Mouse (Mus musculus) hindbrain, embryonic 16.5 days (tissue): Measurements from ENCODE around the gene Pde4a. TPM values are rescaled to one million over a fixed set of nuclear protein-coding genes. Genes with fewer than 3 reads are reported as not detected.
"Not testable (repeated sequence)": the region's sequence is repeated elsewhere in the genome, so short reads cannot be mapped to it uniquely, and the experiment has no call there.

Experiments
- ATAC-seq: fragments of 200-750 bp; cut with Nextera tagmentation; 2 replicates; pipeline ENCODE4 v1.8.0; 2017; ENCODE audit warnings: moderate TSS enrichment, moderate library complexity
- H3K27ac ChIP-seq: fragments of 300-500 bp; sonication (generic); 2 replicates; pipeline ENCODE4 v1.5.1; 2014; ENCODE audit warnings: low read depth, mild to moderate bottlenecking, control low read depth, low read length, moderate library complexity
- H3K27me3 ChIP-seq: fragments of 300-500 bp; sonication (generic); replicated peaks from 2 replicates; pipeline ENCODE4 v1.6.1; 2014; ENCODE audit warnings: low read length; ENCODE audit not compliant: control insufficient read depth, insufficient read depth
- H3K36me3 ChIP-seq: fragments of 300-500 bp; sonication (generic); 2 replicates; pipeline ENCODE4 v1.6.1; 2014; ENCODE audit warnings: mild to moderate bottlenecking, low read length, moderate library complexity, mixed read lengths; ENCODE audit not compliant: control insufficient read depth, insufficient read depth
- H3K4me1 ChIP-seq: fragments of 300-500 bp; sonication (generic); 2 replicates; pipeline ENCODE4 v1.6.1; 2014; ENCODE audit warnings: low read depth, low read length; ENCODE audit not compliant: control insufficient read depth, insufficient read depth
- H3K4me2 ChIP-seq: fragments of 300-500 bp; sonication (generic); 2 replicates; pipeline ENCODE4 v1.6.1; 2014; ENCODE audit warnings: mild to moderate bottlenecking, low read length, control low read depth, moderate library complexity
- H3K4me3 ChIP-seq: fragments of 300-500 bp; sonication (generic); 2 replicates; pipeline ENCODE4 v1.5.1; 2014; ENCODE audit warnings: mild to moderate bottlenecking, low read length, control low read depth, moderate library complexity
- H3K9ac ChIP-seq: fragments of 300-500 bp; sonication (generic); 2 replicates; pipeline ENCODE4 v1.6.1; 2014; ENCODE audit warnings: low read depth, mild to moderate bottlenecking, control low read depth, low read length, moderate library complexity
- H3K9me3 ChIP-seq: fragments of 300-500 bp; sonication (generic); 2 replicates; pipeline ENCODE4 v1.6.1; 2014; ENCODE audit warnings: mild to moderate bottlenecking, low read length, moderate library complexity; ENCODE audit not compliant: control insufficient read depth
- WGBS: fragments of 180-500 bp; shearing (Covaris S2); extraction: QIAGEN DNeasy Blood & Tissue Kit; methylation state at CpG from one replicate; pipeline ENCODE4 v1.1.7; 2014; 5-methylcytosine and 5-hydroxymethylcytosine counted together
- polyA plus RNA-seq: library from polyadenylated mRNA; unstranded; fragments of >200 nt; fragmentation: Nextera tagmentation; extraction: Ambion mirVana; gene quantifications from 2 replicates; pipeline ENCODE4 v1.2.1, GENCODE M21; 2015

The Pde4a gene
- polyA plus RNA-seq, 1 experiment from 2014 or later: 50.5 TPM

DNA sequence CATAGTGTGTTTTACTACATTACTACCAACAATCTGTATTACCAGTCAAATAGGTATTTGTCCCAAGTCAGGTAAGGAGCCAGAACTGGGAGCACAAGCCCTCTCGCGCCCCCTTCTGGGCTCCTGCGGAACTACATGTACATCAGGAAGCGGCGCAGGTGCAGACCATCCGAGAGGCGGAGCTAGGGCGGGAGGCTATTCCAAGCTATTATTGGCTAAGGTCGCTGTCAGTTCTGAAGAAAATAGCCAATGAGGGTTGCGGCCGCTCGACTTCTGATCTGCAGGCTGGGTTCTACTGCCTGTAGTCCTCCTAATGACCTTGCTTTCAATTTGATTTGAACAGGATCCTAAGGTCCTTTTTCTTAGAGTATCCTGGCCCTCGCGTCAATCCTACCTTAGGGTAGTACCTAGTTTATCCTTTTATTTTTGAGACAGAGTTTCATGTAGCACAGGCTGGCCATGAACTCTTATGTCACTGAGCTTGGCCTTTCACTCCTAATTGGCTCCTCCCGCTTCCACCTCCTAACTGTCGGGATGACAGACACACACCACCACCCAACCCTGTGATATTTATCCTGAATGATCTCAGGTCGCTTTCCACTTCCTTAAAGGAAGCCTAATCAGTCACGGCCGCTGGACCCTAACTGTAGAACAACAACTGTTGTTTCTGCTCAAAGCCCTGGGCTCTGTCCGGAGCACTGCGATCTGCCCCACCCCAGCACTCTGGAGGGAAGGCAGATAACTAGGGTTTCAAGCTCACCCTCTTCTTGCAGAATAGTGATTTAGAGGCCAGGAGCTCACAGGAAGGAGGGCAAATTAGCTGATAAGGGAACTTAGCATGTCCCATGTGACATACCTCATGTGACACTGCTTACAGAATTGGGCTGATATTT is 55.2 kb downstream of the Pde4a start:
- Histone ChIP-seq H3K4me2 (peak overlapping the region; percentile 60), H3K27ac (no peak overlapping the region), H3K4me3 (peak overlapping the region; percentile 30), H3K9ac (peak overlapping the region; percentile 3), H3K36me3 (no peaks in the 10 kb centered on the region), H3K4me1 (peaks cover 3% of the 10 kb centered on the region), H3K9me3 (no peaks in the 10 kb centered on the region), H3K27me3 (no peaks in the 10 kb centered on the region)
- 14% methylated on average over 21 of the region's 21 CpGs for WGBS
- ATAC-seq: peak; percentile 89

DNA sequence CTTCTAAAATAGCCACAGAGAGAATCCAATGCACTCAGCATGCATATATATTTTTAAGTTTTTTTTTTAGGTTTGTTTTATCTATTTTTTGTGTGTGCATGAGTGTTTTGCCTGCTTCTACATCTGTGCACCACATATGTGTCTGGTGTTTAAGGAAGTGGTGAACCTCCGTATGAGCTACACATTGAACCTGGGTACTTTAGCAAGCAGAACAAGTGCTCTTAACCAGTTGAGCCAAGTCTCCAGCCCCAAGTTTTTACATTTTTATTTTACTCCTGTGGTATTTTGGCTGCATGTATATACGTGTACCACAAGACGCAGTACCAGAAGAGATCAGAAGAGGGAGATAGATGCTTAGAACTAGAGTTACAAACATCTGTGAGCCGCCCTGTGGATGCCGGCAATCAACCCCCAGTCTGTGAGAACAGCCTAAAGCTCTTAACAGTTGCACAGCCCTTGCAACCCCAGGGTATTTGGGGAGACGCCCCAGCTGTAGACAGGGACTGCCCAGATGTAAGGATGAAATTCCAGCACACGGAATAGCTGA is 55.9 kb downstream of the Pde4a start:
- Histone ChIP-seq H3K9me3 (no peaks in the 10 kb centered on the region), H3K9ac (no peak overlapping the region), H3K27ac (no peak overlapping the region), H3K4me2 (no peak overlapping the region; the same call in 1 of the 2 replicates), H3K36me3 (no peaks in the 10 kb centered on the region), H3K4me3 (no peak overlapping the region), H3K27me3 (no peaks in the 10 kb centered on the region), H3K4me1 (peaks cover 3% of the 10 kb centered on the region)
- 19% methylated on average over 7 of the region's 7 CpGs for WGBS
- ATAC-seq: peak; percentile 1; the same call in 1 of the 2 replicates

DNA sequence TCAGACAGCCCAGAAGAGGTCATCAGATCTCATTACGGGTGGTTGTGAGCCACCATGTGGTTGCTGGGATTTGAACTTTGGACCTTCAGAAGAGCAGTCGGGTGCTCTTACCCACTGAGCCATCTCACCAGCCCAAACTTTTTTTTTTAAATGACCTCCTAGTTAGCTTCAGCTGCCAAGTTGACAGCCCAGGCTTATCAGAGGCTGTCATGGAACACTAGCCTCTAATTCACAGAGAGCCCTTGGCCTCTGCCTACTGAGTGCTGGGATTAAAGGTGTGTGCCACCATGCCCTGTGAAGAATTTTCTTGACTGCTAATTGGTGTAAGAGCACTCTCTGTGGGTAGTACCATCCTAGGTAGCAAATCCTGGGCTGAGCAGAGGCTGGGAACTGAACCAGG is 58.0 kb downstream of the Pde4a start:
- H3K27me3 ChIP-seq, H3K9ac ChIP-seq, H3K36me3 ChIP-seq, H3K4me1 ChIP-seq, H3K4me2 ChIP-seq, ATAC-seq, H3K9me3 ChIP-seq, H3K4me3 ChIP-seq, H3K27ac ChIP-seq: not testable (repeated sequence)
- WGBS: 100% methylated on average over 1 of the region's 2 CpGs

GRCm38 (mm10) chr9:21223906-21224305 is 58.4 kb downstream of the Pde4a start:
- Histone ChIP-seq H3K4me1 (peaks cover 3% of the 10 kb centered on the region), H3K36me3 (no peaks in the 10 kb centered on the region), H3K4me3 (no peak overlapping the region), H3K27ac (no peak overlapping the region), H3K27me3 (no peaks in the 10 kb centered on the region), H3K9ac (no peak overlapping the region), H3K9me3 (no peaks in the 10 kb centered on the region), H3K4me2 (no peak overlapping the region)
- no peak for ATAC-seq
- 88% methylated on average over 6 of the region's 6 CpGs for WGBS

- 0 out of 2 replicates have a peak, but pooled peaks have one; percentile 11 for ATAC-seq
- H3K9ac ChIP-seq: 0 out of 2 replicates have a peak overlapping the region, but pooled peaks have one; percentile 17
- H3K4me1 ChIP-seq: peaks cover 3% of the 10 kb centered on the region
Observed at GRCm38 (mm10) chr9:21224576-21225414, 59.3 kb downstream of the Pde4a start.

GRCm38 (mm10) chr9:21225415-21225758 is 59.9 kb downstream of the Pde4a start:
- H3K9ac ChIP-seq: no peak overlapping the region
- H3K4me1 ChIP-seq: peaks cover 3% of the 10 kb centered on the region
- H3K27ac ChIP-seq: no peak overlapping the region
- H3K9me3 ChIP-seq: no peaks in the 10 kb centered on the region
- ATAC-seq: no peak
- peaks cover 7% of the 10 kb centered on the region for H3K36me3 ChIP-seq
- no peaks in the 10 kb centered on the region for H3K27me3 ChIP-seq
- WGBS: 17% methylated on average over 7 of the region's 7 CpGs
- H3K4me2 ChIP-seq: peak overlapping the region; percentile 52
- peak overlapping the region; percentile 28 for H3K4me3 ChIP-seq

More at GRCm38 (mm10) chr9:21224576-21225414, 59.3 kb downstream of the Pde4a start:
- Histone ChIP-seq H3K27ac (no peak overlapping the region), H3K4me3 (peak overlapping the region; percentile 28), H3K9me3 (no peaks in the 10 kb centered on the region), H3K27me3 (no peaks in the 10 kb centered on the region), H3K36me3 (peaks cover 4% of the 10 kb centered on the region; the same call in 1 of the 2 replicates), H3K4me2 (peak overlapping the region; percentile 52)
- 22% methylated on average over 26 of the region's 26 CpGs for WGBS

- Histone ChIP-seq H3K36me3 (peaks cover 17% of the 10 kb centered on the region), H3K4me2 (peak overlapping the region; percentile 59), H3K4me1 (no peaks in the 10 kb centered on the region; the same call in 1 of the 2 replicates), H3K27ac (no peak overlapping the region), H3K9me3 (no peaks in the 10 kb centered on the region), H3K4me3 (peak overlapping the region; percentile 26), H3K9ac (peak overlapping the region; percentile 54), H3K27me3 (no peaks in the 10 kb centered on the region)
- peak; percentile 58 for ATAC-seq
- WGBS: 13% methylated on average over 16 of the region's 16 CpGs
Observed at GRCm38 (mm10) chr9:21227342-21227741, 61.8 kb downstream of the Pde4a start.

GRCm38 (mm10) chr9:21231551-21231950 is 66.0 kb downstream of the Pde4a start:
- WGBS: 56% methylated on average over 23 of the region's 23 CpGs
- no peak for ATAC-seq
- H3K27me3 ChIP-seq: no peaks in the 10 kb centered on the region

More at GRCm38 (mm10) chr9:21231551-21231950, 66.0 kb downstream of the Pde4a start:
- Histone ChIP-seq H3K27ac (no peak overlapping the region), H3K4me1 (no peaks in the 10 kb centered on the region; the same call in 1 of the 2 replicates), H3K9me3 (no peaks in the 10 kb centered on the region), H3K36me3 (peaks cover 35% of the 10 kb centered on the region), H3K4me3 (no peak overlapping the region), H3K4me2 (no peak overlapping the region), H3K9ac (no peak overlapping the region)
